ENCODE assay signal across 8 mouse cellular contexts in the genomic region with DNA sequence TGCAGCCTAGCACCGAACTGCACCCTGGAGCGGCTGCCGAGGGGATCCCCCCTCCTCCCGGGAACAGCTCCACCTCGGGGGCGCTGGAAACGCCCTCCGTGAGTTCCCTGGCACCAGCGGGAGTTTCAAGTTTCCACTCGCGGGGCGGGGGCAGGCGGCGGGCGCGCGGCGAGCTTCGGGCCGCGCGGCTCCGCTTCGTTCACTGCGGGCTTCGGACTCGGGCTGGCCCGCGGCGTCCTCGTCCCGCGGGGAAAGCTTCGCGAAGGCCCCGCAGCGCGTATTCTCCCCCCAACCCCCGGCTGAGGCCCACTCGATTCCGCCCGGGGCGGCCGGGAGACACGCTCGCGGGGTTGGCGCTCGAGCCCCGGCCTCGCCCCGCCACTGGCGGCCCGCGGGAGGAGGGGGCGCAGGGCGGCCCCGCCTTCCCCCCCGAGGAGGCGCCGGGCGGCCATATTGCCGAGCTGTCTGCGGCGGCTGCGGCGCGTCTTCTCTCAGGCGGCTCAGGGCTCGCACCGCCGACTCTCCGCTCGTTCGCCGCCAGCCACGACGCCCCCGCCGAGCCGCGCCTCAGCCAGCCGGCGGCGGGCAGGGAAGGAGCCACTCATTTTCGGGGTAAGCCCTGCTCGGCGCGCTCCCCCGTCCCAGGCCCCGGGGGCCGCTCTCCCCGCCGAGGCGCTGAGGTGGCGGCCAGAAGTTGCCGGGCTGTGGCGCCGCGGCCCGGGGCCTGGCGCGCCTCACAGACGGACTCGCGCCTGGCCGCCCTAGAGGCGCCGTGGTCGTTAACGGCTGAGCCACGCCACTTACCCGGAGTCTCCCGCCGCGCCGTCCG. TPM values are rescaled to one million over a fixed set of nuclear protein-coding genes. Genes with fewer than 3 reads are reported as not detected.
DNase-seq lines count a peak whose midpoint lies in the region; ATAC-seq and TF ChIP-seq lines count a peak whose summit lies in the region.

No protein-coding gene starts in this region.

- peak; percentile 84 for ATAC-seq in cerebellum, adult (ENCODE audit: insufficient number of reproducible peaks, low FRiP score, low TSS enrichment)
- peak; percentile 96 for ATAC-seq in forebrain, embryonic 14.5 days
- ATAC-seq in neural tube, embryonic 15.5 days (ENCODE audit: low FRiP score), result peak; percentile 95

- peak overlapping the region; percentile 95 for H3K9ac ChIP-seq in forebrain, embryonic 14.5 days (ENCODE audit: low read length)
- H3K9ac ChIP-seq in neural tube, embryonic 15.5 days (replicated peaks), result peak overlapping the region; percentile 95

- TF ChIP-seq CTCF in lung, adult 2 months (IDR thresholded peaks at IDR 0.05; ENCODE audit: insufficient read depth, low read length), result no peak

- H3K4me3 ChIP-seq in forebrain, embryonic 14.5 days (ENCODE audit: low read depth, low read length), result peak overlapping the region; percentile 94
- H3K4me3 ChIP-seq in lung, adult 2 months (replicated peaks; ENCODE audit: extremely low read depth, low read depth, low read length), result peak overlapping the region; percentile 96
- peak overlapping the region; percentile 94 for H3K4me3 ChIP-seq in neural tube, embryonic 15.5 days (replicated peaks)

- H3K27me3 ChIP-seq in forebrain, embryonic 14.5 days (replicated peaks; ENCODE audit: control insufficient read depth, insufficient read depth, low read length), result no peaks in the 10 kb centered on the region
- H3K27me3 ChIP-seq in neural tube, embryonic 15.5 days (replicated peaks), result no peaks in the 10 kb centered on the region

- H3K4me1 ChIP-seq in forebrain, embryonic 14.5 days (ENCODE audit: control insufficient read depth, insufficient read depth, low read length), result peaks cover 13% of the 10 kb centered on the region; the same call in 1 of the 2 replicates
- H3K4me1 ChIP-seq in lung, adult 2 months (ENCODE audit: control insufficient read depth, insufficient read depth, low read length), result peaks cover 14% of the 10 kb centered on the region
- peaks cover 24% of the 10 kb centered on the region for H3K4me1 ChIP-seq in neural tube, embryonic 15.5 days

- WGBS in forebrain, embryonic 14.5 days, result under 1% methylated on average over 90 of the region's 118 CpGs
- under 1% methylated on average over 110 of the region's 118 CpGs for WGBS in lung, adult 2 months
- under 1% methylated on average over 90 of the region's 118 CpGs for WGBS in neural tube, embryonic 15.5 days

- DNase-seq in ES-CJ7 (ENCODE audit: low read depth, low spot score), result peak; percentile 62
- DNase-seq in forebrain, embryonic 14.5 days (ENCODE audit: low spot score), result peak; percentile 89
- DNase-seq in heart, postnatal 14 days, result peak; percentile 90 to 93
- peak; percentile 74 to 76 for DNase-seq in layer of hippocampus, adult 18-20 months (ENCODE audit: low spot score in 2 of 2)
- DNase-seq in lung, adult 2 months, result peak; percentile 88
- peak; percentile 89 for DNase-seq in testis, postnatal 10 days (ENCODE audit: low spot score)

- intact Hi-C loops in heart, postnatal 14 days (cut with DNase I), result loop anchor here (2.0 kb wide), 2 partner anchors 21 to 57 kb away; no protein-coding TSS in a partner anchor

- TF ChIP-seq POLR2A in lung, adult 2 months (IDR thresholded peaks at IDR 0.05; ENCODE audit: borderline replicate concordance, extremely low read depth, low read depth, low read length), result no peak

- H3K27ac ChIP-seq in forebrain, embryonic 14.5 days (ENCODE audit: low read depth, low read length), result peak overlapping the region; percentile 96
- H3K27ac ChIP-seq in neural tube, embryonic 15.5 days (replicated peaks), result peak overlapping the region; percentile 98

- H3K4me2 ChIP-seq in forebrain, embryonic 14.5 days (ENCODE audit: low read length), result peak overlapping the region; percentile 46
- peak overlapping the region; percentile 69 for H3K4me2 ChIP-seq in neural tube, embryonic 15.5 days

- no peaks in the 10 kb centered on the region for H3K36me3 ChIP-seq in forebrain, embryonic 14.5 days (ENCODE audit: control insufficient read depth, insufficient read depth, low read length)
- no peaks in the 10 kb centered on the region for H3K36me3 ChIP-seq in neural tube, embryonic 15.5 days

- H3K9me3 ChIP-seq in forebrain, embryonic 14.5 days (replicated peaks; ENCODE audit: control insufficient read depth, low read length), result no peaks in the 10 kb centered on the region
- H3K9me3 ChIP-seq in neural tube, embryonic 15.5 days (replicated peaks), result no peaks in the 10 kb centered on the region

RNA-seq across cellular contexts. Expression of a gene that starts 1.1 kb away (rescaled TPM):
- polyA plus RNA-seq in forebrain, embryonic 14.5 days (2014; fragmentation: Nextera tagmentation; extraction: Ambion mirVana), result 107 and 121 TPM in 2 replicates
- total RNA-seq in heart, postnatal 14 days (2021), result 10 to 100 TPM; 94.3 to 96.8 TPM
- total RNA-seq in layer of hippocampus, adult 18-20 months (2021), result 10 to 100 TPM; 48.9 to 49.3 TPM
- 22.0 and 41.7 TPM in 2 replicates for polyA plus RNA-seq in lung, adult 2 months (2012; rRNA removed)
- polyA plus RNA-seq in neural tube, embryonic 15.5 days (2015; fragmentation: Nextera tagmentation; extraction: Ambion mirVana), result 72.5 and 81.2 TPM in 2 replicates

Comparison
In these comparisons a context has a peak if more than half of its experiments do, and no peak if none do; other contexts are left out.
1. Peak in every context shown above with its lines: DNase-seq, ATAC-seq, H3K4me3 ChIP-seq and H3K27ac ChIP-seq.